Mouse (Mus musculus): Measurements from ENCODE around the gene Cyp4f18.

- TF ChIP-seq GATA1 (IDR thresholded peaks at IDR 0.05; ENCODE audit: low read length) (no peak), TAL1 (IDR thresholded peaks at IDR 0.05; ENCODE audit: low read length) (no peak)
Measured at GRCm38 (mm10) chr8:72002942-72003341, 6.5 kb downstream of the Cyp4f18 start.
